Mouse (Mus musculus) bone marrow macrophage, adult 2 months (primary cell): ENCODE measurements around the gene Hist1h1d.

ENCODE experiments used
- CTCF ChIP-seq: IDR thresholded peaks from 2 replicates; pipeline ENCODE4 v1.5.1; 2012; ENCODE audit warnings: low read depth, mild to moderate bottlenecking, low read length, moderate library complexity
- POLR2A ChIP-seq: IDR thresholded peaks from 2 replicates; pipeline ENCODE4 v1.6.1; 2012; ENCODE audit warnings: mild to moderate bottlenecking, low read depth, low read length, borderline replicate concordance

GRCm38 (mm10) chr13:23543965-23544786 lies 8.9 kb upstream of the Hist1h1d start, which contains the start of gene Hist1h3f:
- TF ChIP-seq CTCF = no peak
- 0 out of 2 replicates have a peak, but pooled peaks have one; percentile 67 for TF ChIP-seq POLR2A
